Mouse (Mus musculus): Measurements from ENCODE around the gene Rps26.

GRCm38 (mm10) chr10:128588775-128589463, 37.6 kb downstream of the Rps26 start:
- TF ChIP-seq TAL1 (IDR thresholded peaks at IDR 0.05; ENCODE audit: low read length) (no peak), GATA1 (IDR thresholded peaks at IDR 0.05; ENCODE audit: low read length) (no peak)

Data from erythroblast, embryonic 14.5 days (primary cell).